Mouse (Mus musculus) liver, postnatal 0 days (tissue): ENCODE measurements at regions not wholly inside any gene's neighbourhood (a gene's known extent, or its start where the extent isn't known, plus 50 kb on each side); places are given as distances from the start of the nearest gene placed in this dataset.
"Not testable (repeated sequence)": the region's sequence is repeated elsewhere in the genome, so short reads cannot be mapped to it uniquely, and the experiment has no call there.

ENCODE experiments used
- ATAC-seq: fragments of 200-750 bp; cut with Nextera tagmentation; 2 replicates; pipeline ENCODE4 v1.8.0; 2017; ENCODE audit warnings: mild to moderate bottlenecking, moderate library complexity
- DNase-seq: peaks from one replicate; pipeline ENCODE4 v3.0.0-alpha.2; 2016
- H3K27ac ChIP-seq: fragments of 300-500 bp; sonication (generic); 2 replicates; pipeline ENCODE4 v1.5.1; 2014; ENCODE audit warnings: antibody characterized with exemption, moderate library complexity, mild to moderate bottlenecking, low read depth
- H3K27me3 ChIP-seq: fragments of 300-500 bp; sonication (generic); 2 replicates; pipeline ENCODE4 v1.6.1; 2014; ENCODE audit warnings: low read length, control low read depth, mixed read lengths; ENCODE audit not compliant: insufficient read depth
- H3K36me3 ChIP-seq: fragments of 300-500 bp; sonication (generic); replicated peaks from 2 replicates; pipeline ENCODE4 v1.6.1; 2014; ENCODE audit warnings: mild to moderate bottlenecking, control low read depth, low read length, moderate library complexity, mixed read lengths; ENCODE audit not compliant: insufficient read depth
- H3K4me1 ChIP-seq: fragments of 300-500 bp; sonication (generic); 2 replicates; pipeline ENCODE4 v1.6.1; 2014; ENCODE audit warnings: antibody characterized with exemption, mild to moderate bottlenecking, control low read depth; ENCODE audit not compliant: insufficient read depth
- H3K4me2 ChIP-seq: fragments of 300-500 bp; sonication (generic); 2 replicates; pipeline ENCODE4 v1.6.1; 2014; ENCODE audit warnings: low read depth, mild to moderate bottlenecking, low read length, moderate library complexity, mixed read lengths
- H3K4me3 ChIP-seq: fragments of 300-500 bp; sonication (generic); 2 replicates; pipeline ENCODE4 v1.5.1; 2014; ENCODE audit warnings: low read depth, low read length
- H3K9ac ChIP-seq: fragments of 300-500 bp; sonication (generic); replicated peaks from 2 replicates; pipeline ENCODE4 v1.6.1; 2014; ENCODE audit warnings: mild to moderate bottlenecking, moderate library complexity
- H3K9me3 ChIP-seq: fragments of 300-500 bp; sonication (generic); 2 replicates; pipeline ENCODE4 v1.6.1; 2016; ENCODE audit warnings: mild to moderate bottlenecking, control low read depth, low read length, mixed read lengths
- CTCF ChIP-seq: sonication (generic); IDR thresholded peaks from 2 replicates; pipeline ENCODE4 v1.5.1; 2016; ENCODE audit warnings: antibody characterized with exemption, low read depth
- EP300 ChIP-seq: IDR thresholded peaks from 2 replicates; pipeline ENCODE4 v1.6.1; 2016; ENCODE audit warnings: antibody characterized with exemption, low read depth, mild to moderate bottlenecking
- WGBS: fragments of 180-500 bp; shearing (Covaris S2); extraction: QIAGEN DNeasy Blood & Tissue Kit; methylation state at CpG from one replicate; pipeline ENCODE4 v1.1.7; 2014; ENCODE audit not compliant: insufficient replicate concordance; 5-methylcytosine and 5-hydroxymethylcytosine counted together

GRCm38 (mm10) chr7:92984701-92985682 lies 94.7 kb upstream of the Fam181b start:
- Histone ChIP-seq H3K4me1 (no peaks in the 10 kb centered on the region; the same call in 1 of the 2 replicates), H3K9ac (no peak overlapping the region), H3K36me3 (no peaks in the 10 kb centered on the region), H3K4me3 (no peak overlapping the region), H3K27ac (no peak overlapping the region), H3K27me3 (no peaks in the 10 kb centered on the region), H3K4me2 (peak overlapping the region; percentile 27), H3K9me3 (no peaks in the 10 kb centered on the region)
- WGBS, result 60% methylated on average over 18 of the region's 18 CpGs
- no peak for DNase-seq
- TF ChIP-seq CTCF, result no peak
- no peak for TF ChIP-seq EP300
- no peak for ATAC-seq

GRCm38 (mm10) chr7:92985683-92986070 lies 94.0 kb upstream of the Fam181b start:
- H3K9me3 ChIP-seq, result no peaks in the 10 kb centered on the region
- H3K4me1 ChIP-seq, result no peaks in the 10 kb centered on the region
- H3K4me3 ChIP-seq, result no peak overlapping the region
- H3K27me3 ChIP-seq, result no peaks in the 10 kb centered on the region
- no peak for TF ChIP-seq CTCF
- no peak for TF ChIP-seq EP300
- DNase-seq (no peak), ATAC-seq (no peak)
- no peaks in the 10 kb centered on the region for H3K36me3 ChIP-seq
- no peak overlapping the region for H3K27ac ChIP-seq
- H3K9ac ChIP-seq, result no peak overlapping the region
- WGBS, result 76% methylated on average over 2 of the region's 2 CpGs
- H3K4me2 ChIP-seq, result no peak overlapping the region

- no peak for ATAC-seq
- WGBS, result 80% methylated on average over 3 of the region's 3 CpGs
These were observed 80.8 kb upstream of the Fam181b start for GRCm38 (mm10) chr7:92998886-92999285.

GRCm38 (mm10) chr7:93006694-93007231 lies 72.9 kb upstream of the Fam181b start:
- ATAC-seq, H3K9ac ChIP-seq, H3K36me3 ChIP-seq, H3K4me2 ChIP-seq, DNase-seq, H3K4me1 ChIP-seq, H3K9me3 ChIP-seq, H3K27ac ChIP-seq, H3K27me3 ChIP-seq, H3K4me3 ChIP-seq: not testable (repeated sequence)
- WGBS, result 27% methylated on average over 5 of the region's 5 CpGs

More at GRCm38 (mm10) chr7:92998886-92999285, 80.8 kb upstream of the Fam181b start:
- Histone ChIP-seq H3K27me3 (no peaks in the 10 kb centered on the region), H3K4me1 (no peaks in the 10 kb centered on the region), H3K4me3 (no peak overlapping the region), H3K4me2 (no peak overlapping the region), H3K27ac (no peak overlapping the region), H3K9me3 (no peaks in the 10 kb centered on the region), H3K36me3 (no peaks in the 10 kb centered on the region), H3K9ac (no peak overlapping the region)
- DNase-seq, result no peak
- TF ChIP-seq EP300 (no peak), CTCF (no peak)

- Histone ChIP-seq H3K4me1 (no peaks in the 10 kb centered on the region), H3K4me2 (no peak overlapping the region), H3K27me3 (no peaks in the 10 kb centered on the region), H3K9ac (no peak overlapping the region), H3K27ac (no peak overlapping the region), H3K4me3 (no peak overlapping the region), H3K36me3 (no peaks in the 10 kb centered on the region), H3K9me3 (no peaks in the 10 kb centered on the region)
- no peak for DNase-seq
- TF ChIP-seq EP300 (no peak), CTCF (no peak)
- 58% methylated on average over 4 of the region's 4 CpGs for WGBS
- no peak for ATAC-seq
These were observed 71.9 kb upstream of the Fam181b start for GRCm38 (mm10) chr7:93007721-93008120.

GRCm38 (mm10) chr7:93019390-93019789 lies 60.3 kb upstream of the Fam181b start:
- Histone ChIP-seq H3K36me3 (no peaks in the 10 kb centered on the region), H3K27ac (no peak overlapping the region), H3K27me3 (no peaks in the 10 kb centered on the region), H3K9me3 (no peaks in the 10 kb centered on the region), H3K4me2 (no peak overlapping the region), H3K4me1 (peaks cover 3% of the 10 kb centered on the region; the same call in 1 of the 2 replicates), H3K4me3 (no peak overlapping the region), H3K9ac (no peak overlapping the region)
- TF ChIP-seq EP300 (no peak), CTCF (no peak)
- DNase-seq (no peak), ATAC-seq (peak; percentile 86)
- WGBS, result 62% methylated on average over 1 of the region's 1 CpGs
